Mouse (Mus musculus) brown adipose tissue, adult 24 weeks (tissue): Measurements from ENCODE around the gene Ylpm1. TPM values are rescaled to one million over a fixed set of nuclear protein-coding genes. Genes with fewer than 3 reads are reported as not detected.

Experiments used
- H3K27ac ChIP-seq: fragments of 200-500 bp; replicated peaks from 2 replicates; pipeline ENCODE4 v1.5.1; 2012; ENCODE audit warnings: low read depth, mild to moderate bottlenecking, low read length
- H3K4me1 ChIP-seq: fragments of 200-500 bp; 2 replicates; pipeline ENCODE4 v1.6.1; 2012; ENCODE audit warnings: low read length, mixed read lengths; ENCODE audit not compliant: control insufficient read depth, insufficient read depth, insufficient read length
- H3K4me3 ChIP-seq: fragments of 200-500 bp; 2 replicates; pipeline ENCODE4 v1.5.1; 2012; ENCODE audit warnings: low read depth, mild to moderate bottlenecking, low read length, moderate library complexity; ENCODE audit not compliant: insufficient read depth
- polyA plus RNA-seq: library from polyadenylated mRNA; stranded (reverse); fragments of >200 nt; gene quantifications from 2 replicates; pipeline ENCODE4 v1.2.4, GENCODE M21; 2012; ENCODE audit not compliant: missing spikeins, insufficient read depth, insufficient read length

Ylpm1 gene
- polyA plus RNA-seq, 1 experiment, result 13.4 TPM

DNA sequence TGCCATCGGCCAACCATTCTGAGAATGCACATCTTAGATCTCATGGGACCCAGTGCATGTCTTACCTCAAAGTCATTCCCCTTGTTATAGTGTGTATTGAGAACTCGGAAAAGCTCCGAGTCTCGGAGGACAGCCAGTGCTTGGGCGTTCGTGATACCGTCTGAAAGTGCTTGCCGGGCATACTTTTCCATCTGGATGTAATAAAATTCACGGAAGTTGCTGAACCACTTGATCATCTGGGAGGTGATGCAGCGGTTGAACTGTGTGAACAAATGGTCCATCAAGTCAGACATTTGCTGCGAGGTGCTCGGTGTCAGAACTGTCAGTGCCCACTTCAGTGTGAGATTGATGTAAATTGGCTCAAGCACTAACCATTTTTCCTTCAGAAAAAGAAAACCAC is 91.7 kb downstream of the Ylpm1 start:
- no peak overlapping the region for H3K4me3 ChIP-seq
- H3K4me1 ChIP-seq, result no peaks in the 10 kb centered on the region
- H3K27ac ChIP-seq, result no peak overlapping the region

DNA sequence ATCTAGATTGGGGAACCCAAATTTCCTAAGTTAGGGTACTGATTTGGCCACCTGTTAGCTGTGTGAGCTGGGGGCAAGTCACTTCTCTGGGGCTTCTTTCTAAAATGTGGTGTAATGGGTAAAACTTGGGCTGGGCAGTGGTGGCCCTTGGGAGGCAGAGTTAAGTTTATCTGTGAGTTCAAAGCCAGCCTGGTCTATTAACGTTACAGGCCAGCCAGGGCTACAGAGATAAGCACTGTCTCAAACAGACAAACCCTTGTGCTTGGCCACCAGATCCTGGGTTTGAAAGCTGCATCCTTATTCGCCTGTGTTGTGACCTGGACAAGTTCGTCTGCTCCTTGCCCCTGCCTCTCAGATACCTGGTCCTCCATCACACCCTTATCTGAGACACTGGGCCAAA is 95.1 kb downstream of the Ylpm1 start:
- Histone ChIP-seq H3K27ac (no peak overlapping the region), H3K4me3 (no peak overlapping the region), H3K4me1 (no peaks in the 10 kb centered on the region)

- no peaks in the 10 kb centered on the region for H3K4me1 ChIP-seq
- H3K27ac ChIP-seq, result no peak overlapping the region
- H3K4me3 ChIP-seq, result no peak overlapping the region
Measured at GRCm38 (mm10) chr12:85092214-85092613, 96.1 kb downstream of the Ylpm1 start.

GRCm38 (mm10) chr12:85094010-85094409 is 97.9 kb downstream of the Ylpm1 start:
- Histone ChIP-seq H3K27ac (no peak overlapping the region), H3K4me3 (no peak overlapping the region), H3K4me1 (no peaks in the 10 kb centered on the region)

DNA sequence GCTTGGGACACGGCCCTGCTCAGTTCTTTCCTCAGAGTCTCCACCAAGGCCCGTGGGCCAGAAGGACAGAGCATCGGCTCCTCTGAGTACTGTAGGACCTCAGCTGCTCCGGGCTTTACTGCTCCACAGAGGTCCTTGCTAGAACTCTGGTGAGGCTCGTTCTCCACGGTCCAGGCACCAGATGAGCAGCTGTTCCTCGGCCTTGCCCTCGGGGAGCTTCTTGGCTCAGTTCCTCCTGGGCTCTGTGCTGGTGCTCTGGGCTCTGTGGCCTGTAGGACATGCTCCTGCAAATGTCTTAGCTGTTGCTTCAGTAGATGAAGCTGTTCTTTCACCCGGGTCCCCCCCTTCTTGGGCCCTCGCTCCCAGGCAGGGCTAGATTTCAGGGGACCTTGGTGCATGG is 98.6 kb downstream of the Ylpm1 start:
- H3K4me3 ChIP-seq, result no peak overlapping the region
- H3K4me1 ChIP-seq, result no peaks in the 10 kb centered on the region
- no peak overlapping the region for H3K27ac ChIP-seq

DNA sequence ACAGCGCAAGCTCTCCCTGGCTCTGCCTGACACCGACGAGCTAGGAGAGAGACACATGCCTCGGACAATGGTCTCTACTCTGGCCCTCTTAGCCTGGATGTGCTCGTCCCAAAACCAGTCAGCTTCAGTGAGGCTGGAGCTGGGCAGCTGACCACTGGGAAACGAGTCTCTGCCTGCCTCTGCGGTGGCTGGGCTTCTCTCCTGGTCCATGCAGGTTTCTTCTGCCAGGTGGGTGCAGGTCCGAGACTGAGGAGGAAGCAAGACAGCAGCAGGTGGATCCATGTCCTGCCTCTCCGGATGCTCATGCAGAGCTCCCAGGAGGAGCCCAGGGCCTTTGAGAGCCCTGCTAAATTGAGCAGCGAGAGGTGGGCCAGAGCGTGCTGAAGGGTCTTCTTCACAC is 99.0 kb downstream of the Ylpm1 start:
- Histone ChIP-seq H3K4me1 (no peaks in the 10 kb centered on the region), H3K4me3 (no peak overlapping the region), H3K27ac (no peak overlapping the region)

GRCm38 (mm10) chr12:85095859-85096258 is 99.7 kb downstream of the Ylpm1 start:
- H3K27ac ChIP-seq, result no peak overlapping the region
- no peak overlapping the region for H3K4me3 ChIP-seq
- H3K4me1 ChIP-seq, result peaks cover under 1% of the 10 kb centered on the region; the same call in 1 of the 2 replicates

- no peak overlapping the region for H3K4me3 ChIP-seq
- H3K27ac ChIP-seq, result no peak overlapping the region
- H3K4me1 ChIP-seq, result peaks cover 10% of the 10 kb centered on the region
Measured at GRCm38 (mm10) chr12:85101001-85101400, 104.9 kb downstream of the Ylpm1 start.

- Histone ChIP-seq H3K4me1 (peaks cover 10% of the 10 kb centered on the region), H3K27ac (no peak overlapping the region)
Measured at GRCm38 (mm10) chr12:85101521-85102106, 105.5 kb downstream of the Ylpm1 start.

DNA sequence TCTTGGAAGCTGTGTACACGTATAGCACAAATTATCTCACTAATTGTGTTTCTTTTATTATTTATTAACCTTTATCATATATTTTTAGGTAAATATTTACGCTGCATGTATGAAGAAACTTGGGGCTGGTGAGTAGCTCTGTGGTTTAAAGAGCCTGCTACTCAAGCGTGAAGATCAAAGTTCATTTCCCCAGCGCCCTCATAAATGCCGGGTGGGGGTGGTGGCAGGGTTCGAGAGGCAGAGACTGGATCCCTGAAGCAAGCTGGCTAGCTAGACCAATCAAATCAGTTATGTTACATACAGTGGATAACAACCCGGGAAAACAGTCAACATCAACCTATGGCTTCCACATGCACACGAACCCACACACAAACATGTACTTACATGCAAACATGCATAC is 107.0 kb downstream of the Ylpm1 start:
- peaks cover 10% of the 10 kb centered on the region for H3K4me1 ChIP-seq
- no peak overlapping the region for H3K27ac ChIP-seq

More at GRCm38 (mm10) chr12:85101521-85102106, 105.5 kb downstream of the Ylpm1 start:
- no peak overlapping the region for H3K4me3 ChIP-seq

GRCm38 (mm10) chr12:85104789-85105188 is 108.7 kb downstream of the Ylpm1 start:
- Histone ChIP-seq H3K4me3 (no peak overlapping the region), H3K27ac (peak overlapping the region; percentile 86), H3K4me1 (peaks cover 14% of the 10 kb centered on the region)

More for the DNA sequence above, 107.0 kb downstream of the Ylpm1 start:
- H3K4me3 ChIP-seq, result no peak overlapping the region

- no peak overlapping the region for H3K27ac ChIP-seq
- peaks cover 12% of the 10 kb centered on the region for H3K4me1 ChIP-seq
- no peak overlapping the region for H3K4me3 ChIP-seq
Measured at GRCm38 (mm10) chr12:85106292-85106691, 110.2 kb downstream of the Ylpm1 start.

- Histone ChIP-seq H3K4me1 (peaks cover 21% of the 10 kb centered on the region), H3K4me3 (no peak overlapping the region), H3K27ac (no peak overlapping the region)
Measured at GRCm38 (mm10) chr12:85108643-85109042, 112.5 kb downstream of the Ylpm1 start.

GRCm38 (mm10) chr12:85109426-85109825 is 113.3 kb downstream of the Ylpm1 start:
- Histone ChIP-seq H3K4me1 (peaks cover 17% of the 10 kb centered on the region), H3K27ac (peak overlapping the region; percentile 90), H3K4me3 (no peak overlapping the region)

- peak overlapping the region; percentile 90 for H3K27ac ChIP-seq
- H3K4me1 ChIP-seq, result peaks cover 17% of the 10 kb centered on the region
- peak overlapping the region; percentile 95 for H3K4me3 ChIP-seq
Measured at GRCm38 (mm10) chr12:85110011-85110697, 114.0 kb downstream of the Ylpm1 start.
